Mouse (Mus musculus) embryonic facial prominence, embryonic 11.5 days (tissue): ENCODE results near the gene Krt13. TPM values are rescaled to one million over a fixed set of nuclear protein-coding genes. Genes with fewer than 3 reads are reported as not detected.

ENCODE experiments used
- polyA plus RNA-seq: library from polyadenylated mRNA; unstranded; fragments of >200 nt; fragmentation: Nextera tagmentation; extraction: Ambion mirVana; gene quantifications from 2 replicates; pipeline ENCODE4 v1.2.1, GENCODE M21; 2014

The Krt13 gene
- polyA plus RNA-seq, 1 experiment from 2014 or later = not detected

Other genes with a start within 250 kb of the Krt13 start
- not detected in 2 replicates for gene Krtap9-1, start 248.2 kb downstream of the Krt13 start, polyA plus RNA-seq
- gene Gm11567, start 242.4 kb downstream of the Krt13 start, polyA plus RNA-seq = not detected in 2 replicates
- not detected in 2 replicates for gene Krtap31-1, start 213.6 kb downstream of the Krt13 start, polyA plus RNA-seq
- gene Gm11565, start 206.8 kb downstream of the Krt13 start, polyA plus RNA-seq = not detected in 2 replicates
- gene Krtap31-2, start 185.3 kb downstream of the Krt13 start, polyA plus RNA-seq = not detected in 2 replicates
- gene Krtap9-5, start 173.1 kb downstream of the Krt13 start, polyA plus RNA-seq = not detected in 2 replicates
- not detected in 2 replicates for gene Krtap29-1, start 142.5 kb downstream of the Krt13 start, polyA plus RNA-seq
- gene Krtap16-1, start 135.0 kb downstream of the Krt13 start, polyA plus RNA-seq = not detected in 2 replicates
- not detected in 2 replicates for gene Krtap17-1, start 127.6 kb downstream of the Krt13 start, polyA plus RNA-seq
- not detected in 2 replicates for gene Krt33a, start 105.4 kb downstream of the Krt13 start, polyA plus RNA-seq
- gene Krt33b, start 91.7 kb downstream of the Krt13 start, polyA plus RNA-seq = not detected in 2 replicates
- gene Krt34, start 80.0 kb downstream of the Krt13 start, polyA plus RNA-seq = not detected in 2 replicates
- gene Krt31, start 71.0 kb downstream of the Krt13 start, polyA plus RNA-seq = not detected in 2 replicates
- gene Krt32, start 33.3 kb downstream of the Krt13 start, polyA plus RNA-seq = not detected in 2 replicates
- not detected in 2 replicates for gene Krt35, start 25.3 kb downstream of the Krt13 start, polyA plus RNA-seq
- 0.13 TPM in 1 of 2 replicates, not detected in the other for gene Krt36, start 15.9 kb downstream of the Krt13 start, polyA plus RNA-seq
- 8.2 and 8.6 TPM in 2 replicates for gene Krt15, start 14.4 kb upstream of the Krt13 start, polyA plus RNA-seq
- gene Krt19, start 27.1 kb upstream of the Krt13 start, polyA plus RNA-seq = 8.0 and 10.5 TPM in 2 replicates
- gene Krt9, start 71.7 kb upstream of the Krt13 start, polyA plus RNA-seq = not detected in 2 replicates
- 30.7 and 31.2 TPM in 2 replicates for gene Krt14, start 86.0 kb upstream of the Krt13 start, polyA plus RNA-seq
- gene Krt16, start 127.3 kb upstream of the Krt13 start, polyA plus RNA-seq = not detected in 2 replicates
- gene Krt17, start 139.5 kb upstream of the Krt13 start, polyA plus RNA-seq = 1.3 and 1.8 TPM in 2 replicates
- gene Krt42, start 148.3 kb upstream of the Krt13 start, polyA plus RNA-seq = not detected in 2 replicates
- 1,683 and 1,757 TPM in 2 replicates for gene Eif1, start 198.3 kb upstream of the Krt13 start, polyA plus RNA-seq
- not detected in 2 replicates for gene Gast, start 212.8 kb upstream of the Krt13 start, polyA plus RNA-seq
- gene Hap1, start 234.6 kb upstream of the Krt13 start, polyA plus RNA-seq = 5.5 and 6.2 TPM in 2 replicates